Mouse (Mus musculus): Measurements from ENCODE around the gene Dusp9.

GRCm38 (mm10) chrX:73635425-73635824 is 3.8 kb upstream of the Dusp9 start:
- no peak for TF ChIP-seq CTCF (IDR thresholded peaks at IDR 0.05; ENCODE audit: low read depth, low read length)
- TF ChIP-seq POLR2AphosphoS5 (IDR thresholded peaks at IDR 0.05; ENCODE audit: insufficient replicate concordance, low read depth, low read length): no peak
- no peak for TF ChIP-seq GATA2 (IDR thresholded peaks at IDR 0.05; ENCODE audit: borderline replicate concordance, low read depth, low read length)

All from G1E (cell line).